Mouse (Mus musculus): ENCODE data around the gene Pradc1.
"Not testable (repeated sequence)": the region's sequence is repeated elsewhere in the genome, so short reads cannot be mapped to it uniquely, and the experiment has no call there.

The Pradc1 gene

DNA sequence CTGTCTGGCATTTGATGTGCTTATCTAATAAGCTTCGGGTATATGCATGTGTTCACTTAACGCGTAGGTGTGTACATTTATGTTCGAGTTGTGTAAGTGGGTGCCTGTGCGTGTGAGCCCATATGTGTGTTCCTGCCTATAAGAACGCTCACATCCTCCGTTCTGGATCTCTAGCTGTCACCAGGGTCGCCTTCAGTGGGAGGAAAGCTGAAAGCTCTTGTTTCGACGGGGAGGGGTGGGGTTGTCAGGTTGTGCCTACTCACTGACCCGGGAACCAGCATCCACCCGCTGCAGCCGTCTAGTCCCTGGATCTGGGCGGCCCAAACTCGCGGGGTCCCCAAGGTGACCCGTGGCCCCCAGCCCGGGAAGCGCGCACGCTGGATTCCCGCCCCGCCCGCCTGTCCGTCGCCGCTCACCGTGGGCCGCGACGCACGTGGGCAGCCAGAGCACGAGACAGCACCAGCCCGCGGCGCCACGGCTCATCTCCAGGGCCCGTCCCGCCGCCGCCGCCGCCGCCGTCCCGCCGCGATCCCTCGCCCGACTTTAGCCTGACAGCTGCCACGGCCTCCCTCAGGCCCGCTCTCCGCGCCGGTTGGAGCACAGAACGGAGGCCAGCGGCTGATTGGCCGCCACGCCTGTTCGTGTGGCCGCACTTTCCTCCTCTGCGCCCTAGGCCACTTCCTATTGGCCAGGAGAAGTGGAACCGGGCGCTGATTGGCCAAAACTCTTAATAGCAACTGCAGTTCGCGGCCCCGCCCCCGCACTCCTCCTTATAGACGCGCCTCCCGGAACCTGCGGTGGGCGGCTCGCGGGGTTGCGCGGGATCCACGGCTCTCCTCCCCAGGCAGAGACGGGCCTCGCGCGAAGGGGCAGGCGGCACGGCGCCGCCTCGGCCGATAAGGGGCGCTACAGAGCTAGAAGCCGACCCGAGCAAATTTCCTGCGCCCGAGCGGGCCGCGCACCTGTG lies 790 bp downstream of the Pradc1 start, which contains the start of gene Cct7:
TSS of gene Cct7 (plus strand) at position 818 of the 967 bp plus-strand sequence.
- DNase-seq (ENCODE audit: low read depth, low spot score) = peak; percentile 97

DNA sequence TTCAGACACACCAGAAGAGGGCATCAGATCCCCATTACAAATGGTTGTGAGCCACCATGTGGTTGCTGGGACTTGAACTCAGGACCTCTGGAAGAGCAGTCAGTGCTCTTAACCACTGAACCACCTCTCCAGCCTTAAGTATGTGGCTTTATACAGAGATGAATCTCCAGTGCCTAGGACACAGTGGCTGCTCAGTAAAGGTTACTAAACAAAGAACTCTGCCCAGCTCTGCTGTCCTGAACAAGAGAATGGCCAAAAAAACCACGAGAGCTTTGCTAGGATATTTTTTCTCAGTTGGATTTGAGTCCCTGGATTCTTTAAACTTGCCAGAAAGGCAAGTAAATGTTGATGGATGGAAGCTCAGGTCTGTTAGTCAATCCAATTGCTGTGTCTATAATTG lies 1.6 kb downstream of the Pradc1 start:
- not testable (repeated sequence) for DNase-seq (ENCODE audit: low read depth, low spot score)

DNA sequence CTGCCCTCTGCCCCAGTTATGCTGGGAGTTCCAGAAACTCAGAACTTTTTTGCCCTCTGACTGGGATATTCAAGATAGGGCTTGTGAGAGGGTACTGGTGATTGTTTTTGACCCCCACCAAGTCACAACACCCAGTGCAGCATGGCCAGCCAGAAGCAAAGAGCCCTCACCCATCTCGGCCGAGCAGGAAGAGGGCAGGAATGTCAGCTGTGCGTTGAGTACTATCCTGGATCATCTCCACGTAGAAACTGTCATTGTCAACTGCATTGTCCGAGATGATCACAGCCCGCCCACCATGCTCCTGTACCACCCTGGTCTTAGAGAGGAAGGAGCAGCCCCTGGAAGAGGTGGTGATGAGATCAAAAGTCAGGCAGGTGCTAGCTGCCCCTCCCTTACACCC lies 4.4 kb downstream of the Pradc1 start:
- no peak for DNase-seq (ENCODE audit: low read depth, low spot score)

DNA sequence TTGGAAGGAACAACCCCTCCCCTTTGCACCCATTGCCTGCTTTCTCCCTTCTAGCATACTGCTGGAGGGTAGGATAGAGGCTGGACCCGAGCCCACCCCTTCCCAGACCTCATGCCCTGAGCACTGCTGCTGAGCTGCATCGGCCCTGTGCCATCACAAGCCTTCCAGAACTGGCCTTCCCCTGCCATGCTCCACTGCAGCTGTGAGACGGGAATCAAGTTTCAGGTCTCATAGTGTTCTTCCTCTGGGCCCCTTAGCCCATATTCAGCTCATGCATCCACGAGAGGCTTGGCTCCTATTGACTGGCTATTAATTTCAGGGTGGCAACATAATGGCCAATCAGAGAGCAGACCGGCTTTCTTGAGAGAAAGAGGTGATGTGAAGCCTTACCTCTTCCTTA lies 6.5 kb downstream of the Pradc1 start:
- no peak for DNase-seq (ENCODE audit: low read depth, low spot score)

DNA sequence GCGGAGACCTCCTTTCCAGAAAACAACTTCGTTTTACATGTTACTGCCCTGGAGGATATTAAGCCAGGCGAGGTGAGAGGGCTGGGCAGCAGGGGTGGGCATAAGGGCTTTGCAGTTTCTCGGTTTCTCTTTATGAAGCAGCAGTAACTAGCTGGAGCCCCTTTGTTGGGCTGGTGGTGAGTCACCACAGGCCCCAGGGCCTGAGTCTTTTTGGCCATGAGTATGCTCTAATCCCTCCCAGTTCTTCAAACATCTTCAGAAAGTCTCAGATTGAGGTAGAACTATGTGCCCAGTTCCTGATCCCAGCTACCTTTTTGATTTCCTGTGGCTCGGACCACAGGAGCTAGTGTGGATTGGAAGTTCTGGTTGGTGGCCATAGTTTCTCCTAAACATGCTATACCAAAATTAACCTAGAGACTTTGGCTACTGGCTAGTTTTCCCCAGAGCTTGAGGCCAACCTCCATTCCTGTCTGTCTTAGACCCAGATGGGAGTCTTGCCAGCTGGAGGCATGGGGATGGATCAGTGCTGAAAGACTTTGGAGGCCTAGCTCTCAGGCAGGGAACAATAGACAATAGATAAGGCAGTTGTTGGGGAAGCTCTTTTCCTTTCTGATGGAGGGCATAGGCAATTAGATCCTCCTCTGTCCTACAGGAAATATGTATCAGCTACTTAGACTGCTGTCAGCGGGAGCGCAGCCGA lies 7.4 kb downstream of the Pradc1 start:
- DNase-seq (ENCODE audit: low read depth, low spot score) = no peak

DNA sequence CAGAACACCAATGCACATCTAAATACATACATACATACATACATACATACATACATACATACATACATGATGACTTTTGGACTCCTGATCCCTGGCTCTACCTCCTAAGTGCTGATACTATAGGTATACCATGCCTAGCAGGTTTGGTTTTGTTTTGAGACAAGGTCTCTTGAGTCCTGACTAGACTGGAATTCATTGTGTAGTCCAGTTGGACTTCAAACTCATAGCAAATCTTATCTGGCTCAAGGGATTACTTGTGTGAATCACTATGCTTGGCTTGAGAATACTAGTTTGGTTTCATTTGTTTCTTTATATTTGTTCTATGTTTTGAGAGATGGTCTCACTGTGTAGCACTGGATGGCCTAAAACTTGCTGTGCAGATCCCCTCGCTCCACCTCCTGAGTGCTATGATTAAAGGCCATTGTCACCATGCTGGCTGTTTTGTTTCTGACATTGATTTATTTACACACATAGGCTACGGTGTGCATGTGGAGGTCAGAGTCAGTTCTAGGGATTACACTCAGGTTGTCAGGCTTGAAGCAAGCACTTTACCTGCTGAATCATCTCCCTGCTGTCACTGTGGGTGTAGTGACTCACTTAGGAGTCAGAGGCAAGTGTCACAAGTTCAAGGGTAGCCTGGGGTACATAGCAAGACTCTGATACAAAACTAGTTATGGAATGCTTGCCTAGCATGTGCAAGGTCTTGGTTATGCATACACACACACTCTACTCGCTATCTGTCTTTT lies 8.1 kb downstream of the Pradc1 start:
- DNase-seq (ENCODE audit: low read depth, low spot score) = no peak

DNA sequence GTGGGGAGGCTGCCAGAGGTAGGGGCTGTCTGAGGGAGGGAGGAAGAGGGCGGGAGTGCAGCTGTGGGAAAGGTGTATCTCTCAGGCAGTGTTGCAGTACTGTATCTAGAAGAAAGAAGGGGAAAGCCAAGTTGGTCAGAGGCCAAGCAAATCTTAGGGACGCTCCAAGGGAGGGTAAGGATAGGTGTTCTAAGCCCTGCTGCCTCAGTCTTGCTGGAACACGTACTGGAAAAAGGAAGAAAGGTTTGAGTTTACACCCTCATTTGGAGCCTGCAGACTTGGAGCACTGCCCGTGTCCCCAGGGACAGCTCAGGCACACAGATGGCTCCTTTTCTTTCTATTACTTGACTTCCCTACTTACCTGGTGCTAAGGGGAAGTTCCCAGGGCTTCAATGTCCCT lies 10.6 kb downstream of the Pradc1 start:
- no peak for DNase-seq (ENCODE audit: low read depth, low spot score)

DNA sequence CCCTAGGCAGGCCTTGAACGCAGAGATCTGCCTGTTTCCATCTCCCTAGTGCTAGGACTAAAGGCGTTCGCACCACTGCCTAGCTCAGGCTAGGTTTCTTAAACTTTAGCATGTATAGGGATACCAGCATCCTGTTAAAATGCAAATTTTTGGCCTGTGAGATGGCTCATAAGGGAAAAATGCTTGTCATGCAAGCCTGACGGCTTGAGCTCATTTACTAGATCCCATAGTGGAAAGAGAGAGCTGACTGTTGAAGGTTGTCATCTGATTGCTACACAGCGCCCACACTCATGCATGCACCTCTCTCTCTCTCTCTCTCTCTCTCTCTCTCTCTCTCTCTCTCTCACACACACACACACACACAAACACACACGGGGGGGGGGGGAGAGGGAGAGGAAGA lies 15.1 kb downstream of the Pradc1 start:
- DNase-seq (ENCODE audit: low read depth, low spot score) = no peak

DNA sequence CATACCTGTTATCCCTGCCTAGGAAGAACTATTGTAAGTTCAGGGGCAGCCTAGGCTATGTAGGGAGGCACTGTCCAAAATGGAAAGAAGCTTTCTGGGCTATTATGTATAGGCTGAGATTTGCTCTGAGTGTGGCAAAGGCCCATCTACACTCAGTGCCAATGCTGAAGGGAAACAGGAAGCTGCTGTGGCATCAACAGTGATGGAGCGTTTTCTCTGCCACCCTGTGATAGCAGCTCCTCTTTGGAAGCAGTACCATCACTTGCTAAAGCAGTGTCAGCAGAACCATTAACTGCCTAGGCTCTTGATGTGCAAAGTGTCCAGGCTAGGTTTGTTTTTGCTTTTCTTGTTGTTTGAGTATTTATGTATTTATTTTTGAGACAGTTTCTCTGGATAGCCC lies 15.6 kb downstream of the Pradc1 start:
- DNase-seq (ENCODE audit: low read depth, low spot score) = no peak

DNA sequence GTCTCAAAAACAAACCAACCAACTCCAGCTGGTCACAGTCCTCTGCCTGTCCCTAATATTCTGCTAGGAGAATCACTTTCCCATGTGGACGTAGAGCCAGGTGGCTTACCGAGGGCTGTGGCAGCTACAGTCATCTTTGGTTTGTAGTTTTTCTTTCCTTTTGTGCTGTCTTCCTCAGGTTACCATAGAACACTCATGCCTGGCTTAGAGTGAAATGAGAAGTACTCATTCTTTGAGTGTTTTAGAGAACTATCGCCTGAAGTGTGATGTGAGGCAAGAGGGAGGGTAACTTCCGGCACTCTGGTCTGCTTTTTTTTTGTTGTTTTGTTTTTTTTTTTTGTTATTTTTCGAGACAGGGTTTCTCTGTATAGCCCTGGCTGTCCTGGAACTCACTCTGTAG lies 17.9 kb downstream of the Pradc1 start:
- DNase-seq (ENCODE audit: low read depth, low spot score) = no peak

DNA sequence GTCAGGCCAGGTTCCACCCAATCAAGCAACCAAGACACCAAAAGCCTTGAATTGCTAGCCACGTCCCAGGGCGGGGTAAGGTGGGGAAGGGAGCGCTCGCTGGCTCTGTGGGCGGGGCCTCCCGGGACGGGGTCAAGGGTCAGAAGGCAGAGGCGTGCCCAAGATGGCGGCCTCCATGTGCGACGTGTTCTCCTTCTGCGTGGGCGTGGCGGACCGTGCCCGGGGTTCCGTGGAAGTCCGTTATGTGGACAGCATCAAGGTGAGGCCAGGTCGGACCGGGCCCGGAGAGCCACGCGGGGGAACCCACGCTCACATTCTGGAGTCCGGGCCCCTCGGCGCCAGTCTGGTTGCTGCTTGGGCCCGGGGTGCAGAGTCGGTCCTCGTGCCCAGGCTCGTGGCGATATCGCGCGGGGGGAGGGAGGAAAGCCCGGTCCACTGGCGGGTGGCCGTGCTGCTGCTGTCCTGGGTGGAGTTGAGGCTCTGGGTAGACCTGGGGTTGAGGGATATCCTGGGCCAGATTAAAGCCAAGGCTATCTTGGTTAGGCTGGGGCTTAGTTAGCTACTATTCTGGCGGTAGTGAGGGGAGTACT lies 19.8 kb downstream of the Pradc1 start, which contains the start of gene Smyd5:
TSS of gene Smyd5 (plus strand) at position 148 of the 590 bp plus-strand sequence.
- peak; percentile 20 for DNase-seq (ENCODE audit: low read depth, low spot score)

DNA sequence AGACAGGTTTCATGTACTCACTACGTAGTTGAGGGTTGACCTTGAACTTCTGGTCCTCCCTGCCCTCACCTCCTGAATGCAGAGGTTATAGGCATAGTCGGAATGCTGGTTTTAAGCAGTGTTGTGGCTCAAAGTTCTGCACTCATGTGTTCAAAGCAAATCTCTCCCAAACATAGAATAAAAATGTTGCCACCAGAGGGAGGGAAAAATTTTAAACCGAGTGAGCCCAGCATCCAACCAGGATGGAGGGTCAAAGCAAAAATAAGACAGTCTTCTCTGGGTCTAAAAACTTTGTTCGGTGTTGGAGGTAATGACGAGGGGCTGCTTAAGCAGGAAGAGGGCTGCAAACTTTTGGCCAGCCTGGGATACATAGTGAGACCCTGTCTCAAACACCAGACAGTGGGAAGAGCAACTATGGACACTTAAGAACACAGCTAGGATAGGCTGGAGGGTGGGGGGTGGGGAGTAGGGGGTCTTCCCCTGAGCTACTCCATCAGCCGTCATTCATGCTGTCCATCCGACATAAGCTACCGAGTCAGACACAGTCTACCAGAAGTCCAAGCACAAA lies 20.4 kb downstream of the Pradc1 start:
- DNase-seq (ENCODE audit: low read depth, low spot score) = no peak

DNA sequence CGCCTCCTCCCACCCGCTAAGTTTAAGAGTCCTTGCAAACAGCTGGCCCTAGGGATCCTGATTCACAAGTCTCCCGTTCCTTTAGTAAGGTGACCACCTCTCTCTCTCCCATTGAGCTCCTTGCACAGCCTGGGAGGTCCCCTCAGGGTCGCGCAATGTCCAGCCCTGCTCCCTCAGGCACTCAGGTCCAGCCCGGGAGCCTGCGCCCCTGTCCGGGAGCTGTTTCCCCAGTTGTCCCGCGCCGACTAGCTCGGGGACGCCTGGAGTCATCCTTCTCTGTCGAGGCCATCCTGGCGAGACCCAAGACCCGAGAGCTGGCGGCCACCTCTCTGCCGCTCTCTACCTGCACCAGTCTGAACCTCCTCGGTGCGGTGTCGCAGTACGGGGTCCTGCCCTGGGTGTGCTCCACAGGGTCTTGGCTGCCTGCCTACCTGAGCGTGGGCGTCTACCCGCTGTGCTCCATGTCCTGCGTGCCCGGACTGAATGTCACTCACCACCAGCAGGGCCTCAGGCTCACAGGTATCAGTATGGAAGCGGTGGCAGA lies 27.9 kb downstream of the Pradc1 start, which contains the start of gene Noto:
TSS of gene Noto (plus strand) at position 51 of the 544 bp plus-strand sequence.
- no peak for DNase-seq (ENCODE audit: low read depth, low spot score)

DNA sequence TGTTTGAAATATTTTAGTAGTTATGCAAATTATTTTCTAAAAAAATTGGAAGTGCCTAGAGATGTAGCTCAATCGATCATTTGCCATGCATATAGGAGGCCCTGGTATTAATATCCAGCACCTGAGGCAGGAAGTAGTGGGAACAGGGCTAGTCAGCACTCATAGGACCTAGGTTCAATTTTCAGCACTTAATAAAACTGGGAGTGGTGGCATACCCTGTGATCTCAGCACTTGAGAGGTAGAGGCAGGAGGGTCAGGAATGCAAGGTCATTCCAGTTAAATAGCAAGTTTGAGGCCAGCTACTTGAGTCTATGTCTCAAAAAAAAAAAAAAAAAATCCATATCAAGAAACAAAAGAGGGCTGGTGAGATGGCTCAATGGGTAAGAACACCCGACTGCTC lies 32.6 kb downstream of the Pradc1 start:
- DNase-seq (ENCODE audit: low read depth, low spot score) = no peak

DNA sequence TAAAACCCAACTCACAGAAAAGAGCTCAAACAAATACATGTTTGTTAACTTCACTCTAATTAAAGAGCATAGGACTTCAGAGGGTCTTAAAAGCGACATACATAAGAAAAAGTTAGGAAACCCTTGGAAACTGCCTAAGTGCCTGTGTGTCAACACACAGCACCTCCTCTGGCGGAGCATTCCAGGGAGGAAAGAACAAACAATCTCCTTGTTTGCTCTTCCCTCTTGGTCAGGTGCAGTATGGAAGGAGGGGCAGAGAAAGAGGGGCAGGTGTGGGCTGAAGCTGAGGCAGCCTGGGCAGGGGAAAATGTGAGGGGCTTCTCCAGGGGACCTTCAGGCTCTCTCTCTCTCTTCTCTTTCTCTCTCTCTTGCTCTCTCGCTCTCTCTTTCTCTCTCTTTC lies 35.9 kb downstream of the Pradc1 start:
- DNase-seq (ENCODE audit: low read depth, low spot score) = no peak

DNA sequence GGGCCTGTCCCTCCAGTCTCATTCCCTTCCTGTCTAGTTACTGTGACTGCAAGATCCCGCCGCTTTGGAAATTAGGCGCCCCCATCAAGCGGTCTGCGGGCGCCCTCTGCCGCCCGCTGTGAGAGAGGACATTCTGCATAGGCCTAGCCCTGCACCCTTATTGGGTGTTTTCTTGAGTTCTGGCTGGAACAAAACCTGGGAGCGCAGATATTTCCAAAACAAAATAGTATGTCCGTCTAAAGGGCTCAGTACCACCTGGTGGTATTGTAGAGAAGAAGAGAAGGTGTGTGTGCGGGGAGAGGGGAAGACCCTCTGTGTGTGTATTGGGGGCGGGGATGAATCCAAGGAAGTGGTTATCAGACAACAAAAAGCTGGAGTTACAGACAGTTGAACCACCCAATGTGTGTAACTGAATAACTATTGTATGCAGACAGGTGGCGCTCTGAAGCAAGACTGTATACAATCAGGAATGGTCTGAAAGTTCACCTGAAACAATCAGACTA lies 40.9 kb downstream of the Pradc1 start:
- peak; percentile 59 for DNase-seq (ENCODE audit: low read depth, low spot score)

DNA sequence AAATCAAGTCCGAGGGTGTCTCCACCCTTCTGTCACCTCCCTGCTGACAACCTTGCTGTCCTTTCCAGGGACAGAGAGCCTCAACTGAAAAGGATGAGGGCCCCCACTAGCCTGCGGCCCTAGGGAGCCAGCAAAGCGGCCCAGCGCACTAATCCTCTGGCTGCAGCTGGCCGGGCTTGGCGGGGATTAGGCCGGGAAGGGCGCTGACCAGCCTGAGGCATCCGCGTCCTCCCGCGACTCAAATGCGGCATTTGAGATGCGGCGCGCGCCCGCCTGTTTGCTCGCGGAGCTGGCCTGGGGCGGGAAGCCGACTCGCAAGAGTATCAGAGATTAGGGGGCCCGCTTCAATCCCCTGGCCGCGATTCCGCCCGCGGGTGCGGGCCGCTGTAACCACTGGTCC lies 42.8 kb downstream of the Pradc1 start:
- DNase-seq (ENCODE audit: low read depth, low spot score) = no peak

DNA sequence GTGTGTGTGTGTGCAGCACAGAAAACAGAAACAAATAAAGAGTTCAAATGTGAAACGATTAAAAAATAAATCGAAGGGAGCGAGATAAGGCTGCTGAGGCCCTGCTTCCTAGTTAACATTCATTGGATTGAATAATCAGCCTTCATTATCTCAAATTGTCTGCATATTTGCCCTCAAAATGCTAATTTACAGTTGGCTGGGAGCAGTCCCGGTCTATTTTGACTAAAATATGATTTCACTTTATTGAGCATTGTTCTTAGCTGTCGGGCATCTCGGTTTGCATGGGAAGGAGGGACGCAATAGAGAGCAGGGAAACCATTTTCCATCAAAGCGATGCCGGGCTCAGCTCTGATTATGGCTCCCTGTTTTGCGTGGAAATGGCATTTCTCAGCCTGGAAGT lies 48.7 kb downstream of the Pradc1 start:
- DNase-seq (ENCODE audit: low read depth, low spot score) = no peak

DNA sequence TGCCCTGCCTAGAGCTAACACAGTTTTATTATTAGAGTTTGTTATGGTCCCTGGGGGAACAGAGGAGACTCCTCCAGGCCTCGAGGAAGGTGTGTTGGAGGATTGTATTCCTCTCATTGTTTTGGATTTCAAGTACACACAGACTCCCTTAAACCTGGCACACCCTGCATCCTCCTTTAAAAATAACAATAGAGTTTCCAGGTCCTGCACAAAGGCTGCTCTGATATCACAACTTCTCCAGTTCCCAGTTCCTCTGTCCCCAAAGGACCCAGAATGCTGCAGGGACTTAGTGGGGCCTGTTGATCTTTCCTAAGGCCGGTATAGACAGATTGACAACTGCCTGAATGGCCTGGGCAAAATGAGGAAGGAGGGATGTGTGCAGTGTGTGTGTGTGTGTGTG lies 49.2 kb downstream of the Pradc1 start:
- no peak for DNase-seq (ENCODE audit: low read depth, low spot score)

DNA sequence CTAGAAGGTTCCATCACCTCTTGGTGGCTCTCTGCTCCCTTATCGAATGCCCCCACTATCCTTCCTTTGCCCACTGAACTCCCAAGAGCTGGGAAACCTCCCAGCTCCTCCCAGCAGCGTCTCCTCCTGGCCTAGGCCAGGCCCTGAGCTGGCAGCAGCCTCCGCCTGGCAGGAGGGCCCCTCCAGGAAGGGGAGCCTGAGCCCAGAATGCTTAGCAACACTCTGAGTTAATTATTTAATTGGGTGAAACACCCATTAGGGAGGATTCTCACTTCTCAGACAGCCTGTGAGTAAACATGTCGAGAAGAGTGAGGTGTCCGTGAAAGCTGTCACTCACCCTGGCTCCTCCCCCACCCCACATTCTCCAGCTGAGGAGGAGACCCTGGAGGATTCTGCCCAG lies 52.1 kb downstream of the Pradc1 start:
- DNase-seq (ENCODE audit: low read depth, low spot score) = no peak

DNA sequence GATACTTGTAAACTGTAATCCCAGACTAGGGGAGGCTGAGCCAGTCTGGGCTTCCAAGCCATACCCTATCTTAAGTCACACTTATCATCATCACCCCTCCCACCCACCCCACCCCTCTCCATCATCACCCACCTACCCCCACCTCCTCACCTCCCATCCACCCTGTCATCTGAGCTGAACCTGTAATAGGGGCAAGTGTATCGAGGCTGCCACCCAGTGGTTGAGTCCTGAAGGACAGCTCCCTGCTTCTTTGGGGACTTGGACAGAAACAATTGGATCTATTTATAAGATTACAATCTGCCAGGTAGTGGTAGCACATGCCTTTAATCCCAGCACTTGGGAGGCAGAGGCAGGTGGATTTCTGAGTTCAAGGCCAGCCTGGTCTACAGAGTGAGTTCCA lies 54.6 kb downstream of the Pradc1 start:
- DNase-seq (ENCODE audit: low read depth, low spot score) = no peak
